Mouse (Mus musculus) ES-CJ7 (cell line): Measurements from ENCODE around the gene Zfp53.

Source experiments
- DNase-seq: peaks from one replicate; pipeline ENCODE4 v3.0.0; 2011; ENCODE audit warnings: low read depth, low spot score

Zfp53 gene

GRCm38 (mm10) chr17:21517130-21517671, 28.4 kb downstream of the Zfp53 start:
- no peak for DNase-seq

GRCm38 (mm10) chr17:21526270-21526669, 37.5 kb downstream of the Zfp53 start:
- no peak for DNase-seq

GRCm38 (mm10) chr17:21530645-21531330, 42.0 kb downstream of the Zfp53 start:
- DNase-seq = peak; percentile 52

- DNase-seq = no peak
These were observed 42.8 kb downstream of the Zfp53 start for GRCm38 (mm10) chr17:21531621-21532020.

GRCm38 (mm10) chr17:21532101-21532951, 43.5 kb downstream of the Zfp53 start:
- DNase-seq = peak; percentile 81

GRCm38 (mm10) chr17:21533961-21534360, 45.2 kb downstream of the Zfp53 start:
- DNase-seq = no peak

- peak; percentile 88 for DNase-seq
These were observed 45.8 kb downstream of the Zfp53 start for GRCm38 (mm10) chr17:21534460-21535095.

- peak; percentile 77 for DNase-seq
These were observed 46.6 kb downstream of the Zfp53 start, which contains the start of gene Zfp52 for GRCm38 (mm10) chr17:21535096-21536001. Gene Zfp52 (plus strand): TSS chr17:21535539.

- DNase-seq = no peak
These were observed 47.3 kb downstream of the Zfp53 start for GRCm38 (mm10) chr17:21536096-21536495.

GRCm38 (mm10) chr17:21536676-21537075, 47.9 kb downstream of the Zfp53 start:
- no peak for DNase-seq

- no peak for DNase-seq
These were observed 69.0 kb downstream of the Zfp53 start for GRCm38 (mm10) chr17:21557831-21558230.
